Mouse (Mus musculus): ENCODE data around the gene Arhgef17. TPM values are rescaled to one million over a fixed set of nuclear protein-coding genes. Genes with fewer than 3 reads are reported as not detected.
A peak's percentile ranks its signal among the peaks of the same experiment; 100 is the strongest.

Gene Arhgef17
- polyA plus RNA-seq, 1 experiment from 2014 or later = 2.2 TPM

GRCm38 (mm10) chr7:100862828-100863638 lies 68.9 kb downstream of the Arhgef17 start, which contains the start of gene Relt:
TSS of gene Relt (minus strand) at chr7:100863446.
- Histone ChIP-seq H3K36me3 (ENCODE audit: control insufficient read depth, insufficient read depth, low read length) (no peaks in the 10 kb centered on the region), H3K27ac (replicated peaks) (peak within 1 kb of the TSS; percentile 58; the same call in 1 of the 2 replicates), H3K4me2 (replicated peaks; ENCODE audit: low read depth) (peak within 1 kb of the TSS; percentile 99), H3K27me3 (ENCODE audit: control insufficient read depth, insufficient read depth, low read length) (no peaks in the 10 kb centered on the region), H3K4me3 (ENCODE audit: low read depth, low read length) (peak within 1 kb of the TSS; percentile 65), H3K9ac (ENCODE audit: low read length) (peak within 1 kb of the TSS; percentile 61), H3K4me1 (replicated peaks; ENCODE audit: control insufficient read depth, insufficient read depth) (no peaks in the 10 kb centered on the region), H3K9me3 (ENCODE audit: control insufficient read depth, low read length) (no peaks in the 10 kb centered on the region)
- WGBS = under 1% methylated on average over 63 of the region's 91 CpGs
- TF ChIP-seq EP300 (optimal IDR thresholded peaks at IDR 0.05) (no peak), CTCF (IDR thresholded peaks at IDR 0.05; ENCODE audit: low read depth) (peak; percentile 83)
- DNase-seq (ENCODE audit: low spot score) (peak; percentile 91), ATAC-seq (ENCODE audit: low FRiP score, low TSS enrichment) (peak; percentile 91)

- H3K27ac ChIP-seq (replicated peaks) = no peak overlapping the region
- TF ChIP-seq EP300 (optimal IDR thresholded peaks at IDR 0.05) (no peak), CTCF (IDR thresholded peaks at IDR 0.05; ENCODE audit: low read depth) (no peak)
- no peaks in the 10 kb centered on the region for H3K36me3 ChIP-seq (ENCODE audit: control insufficient read depth, insufficient read depth, low read length)
- WGBS = 21% methylated on average over 4 of the region's 4 CpGs
- no peak for DNase-seq (ENCODE audit: low spot score)
- no peaks in the 10 kb centered on the region for H3K9me3 ChIP-seq (ENCODE audit: control insufficient read depth, low read length)
- ATAC-seq (ENCODE audit: low FRiP score, low TSS enrichment) = no peak
- no peaks in the 10 kb centered on the region for H3K4me1 ChIP-seq (replicated peaks; ENCODE audit: control insufficient read depth, insufficient read depth)
- H3K4me2 ChIP-seq (replicated peaks; ENCODE audit: low read depth) = peak overlapping the region; percentile 99
- H3K27me3 ChIP-seq (ENCODE audit: control insufficient read depth, insufficient read depth, low read length) = no peaks in the 10 kb centered on the region
- H3K9ac ChIP-seq (ENCODE audit: low read length) = peak overlapping the region; percentile 61
- peak overlapping the region; percentile 65 for H3K4me3 ChIP-seq (ENCODE audit: low read depth, low read length)
Measured at GRCm38 (mm10) chr7:100862353-100862752, 69.6 kb downstream of the Arhgef17 start.

- no peaks in the 10 kb centered on the region for H3K9me3 ChIP-seq (ENCODE audit: control insufficient read depth, low read length)
- ATAC-seq (ENCODE audit: low FRiP score, low TSS enrichment) (no peak), DNase-seq (ENCODE audit: low spot score) (no peak)
- H3K4me2 ChIP-seq (replicated peaks; ENCODE audit: low read depth) = no peak overlapping the region
- no peak for TF ChIP-seq CTCF (IDR thresholded peaks at IDR 0.05; ENCODE audit: low read depth)
- WGBS = 93% methylated on average over 5 of the region's 5 CpGs
- H3K36me3 ChIP-seq (ENCODE audit: control insufficient read depth, insufficient read depth, low read length) = no peaks in the 10 kb centered on the region
- H3K4me3 ChIP-seq (ENCODE audit: low read depth, low read length) = no peak overlapping the region
- no peak overlapping the region for H3K9ac ChIP-seq (ENCODE audit: low read length)
- H3K27ac ChIP-seq (replicated peaks) = no peak overlapping the region
- no peaks in the 10 kb centered on the region for H3K27me3 ChIP-seq (ENCODE audit: control insufficient read depth, insufficient read depth, low read length)
- no peaks in the 10 kb centered on the region for H3K4me1 ChIP-seq (replicated peaks; ENCODE audit: control insufficient read depth, insufficient read depth)
Measured at GRCm38 (mm10) chr7:100861209-100861608, 70.7 kb downstream of the Arhgef17 start.

GRCm38 (mm10) chr7:100860450-100860849 lies 71.5 kb downstream of the Arhgef17 start:
- TF ChIP-seq CTCF (IDR thresholded peaks at IDR 0.05; ENCODE audit: low read depth) (no peak), EP300 (optimal IDR thresholded peaks at IDR 0.05) (no peak)

GRCm38 (mm10) chr7:100855795-100856573 lies 75.9 kb downstream of the Arhgef17 start:
- DNase-seq (ENCODE audit: low spot score) (no peak), ATAC-seq (ENCODE audit: low FRiP score, low TSS enrichment) (no peak)
- no peaks in the 10 kb centered on the region; the same call in 1 of the 2 replicates for H3K4me1 ChIP-seq (replicated peaks; ENCODE audit: control insufficient read depth, insufficient read depth)
- no peaks in the 10 kb centered on the region for H3K36me3 ChIP-seq (ENCODE audit: control insufficient read depth, insufficient read depth, low read length)
- TF ChIP-seq EP300 (optimal IDR thresholded peaks at IDR 0.05) = no peak
- TF ChIP-seq CTCF (IDR thresholded peaks at IDR 0.05; ENCODE audit: low read depth) = no peak
- H3K9me3 ChIP-seq (ENCODE audit: control insufficient read depth, low read length) = no peaks in the 10 kb centered on the region
- H3K4me3 ChIP-seq (ENCODE audit: low read depth, low read length) = no peak overlapping the region
- no peak overlapping the region for H3K4me2 ChIP-seq (replicated peaks; ENCODE audit: low read depth)
- H3K27me3 ChIP-seq (ENCODE audit: control insufficient read depth, insufficient read depth, low read length) = no peaks in the 10 kb centered on the region
- H3K27ac ChIP-seq (replicated peaks) = no peak overlapping the region; the same call in 1 of the 2 replicates
- WGBS = 56% methylated on average over 5 of the region's 5 CpGs
- H3K9ac ChIP-seq (ENCODE audit: low read length) = no peak overlapping the region

More at GRCm38 (mm10) chr7:100860450-100860849, 71.5 kb downstream of the Arhgef17 start:
- no peaks in the 10 kb centered on the region; the same call in 1 of the 2 replicates for H3K4me1 ChIP-seq (replicated peaks; ENCODE audit: control insufficient read depth, insufficient read depth)
- no peaks in the 10 kb centered on the region for H3K9me3 ChIP-seq (ENCODE audit: control insufficient read depth, low read length)
- no peak overlapping the region for H3K4me3 ChIP-seq (ENCODE audit: low read depth, low read length)
- H3K27me3 ChIP-seq (ENCODE audit: control insufficient read depth, insufficient read depth, low read length) = no peaks in the 10 kb centered on the region
- H3K4me2 ChIP-seq (replicated peaks; ENCODE audit: low read depth) = no peak overlapping the region
- WGBS = 62% methylated on average over 3 of the region's 3 CpGs
- no peaks in the 10 kb centered on the region for H3K36me3 ChIP-seq (ENCODE audit: control insufficient read depth, insufficient read depth, low read length)
- no peak overlapping the region for H3K9ac ChIP-seq (ENCODE audit: low read length)
- H3K27ac ChIP-seq (replicated peaks) = no peak overlapping the region
- DNase-seq (ENCODE audit: low spot score) (no peak), ATAC-seq (ENCODE audit: low FRiP score, low TSS enrichment) (no peak)
